Mouse (Mus musculus) spleen, embryonic (tissue): ENCODE data around the gene Kif24.

ENCODE experiments used
- CTCF ChIA-PET: fragments of 350-600 bp; sonication (Branson Sonifier 250); formaldehyde crosslinking; loops from one replicate; lab custom pipeline; 2022; lab: Charles Lee

The Kif24 gene

GRCm38 (mm10) chr4:41349199-41349591 is 115.5 kb downstream of the Kif24 start:
- CTCF ChIA-PET: no interaction called here

DNA sequence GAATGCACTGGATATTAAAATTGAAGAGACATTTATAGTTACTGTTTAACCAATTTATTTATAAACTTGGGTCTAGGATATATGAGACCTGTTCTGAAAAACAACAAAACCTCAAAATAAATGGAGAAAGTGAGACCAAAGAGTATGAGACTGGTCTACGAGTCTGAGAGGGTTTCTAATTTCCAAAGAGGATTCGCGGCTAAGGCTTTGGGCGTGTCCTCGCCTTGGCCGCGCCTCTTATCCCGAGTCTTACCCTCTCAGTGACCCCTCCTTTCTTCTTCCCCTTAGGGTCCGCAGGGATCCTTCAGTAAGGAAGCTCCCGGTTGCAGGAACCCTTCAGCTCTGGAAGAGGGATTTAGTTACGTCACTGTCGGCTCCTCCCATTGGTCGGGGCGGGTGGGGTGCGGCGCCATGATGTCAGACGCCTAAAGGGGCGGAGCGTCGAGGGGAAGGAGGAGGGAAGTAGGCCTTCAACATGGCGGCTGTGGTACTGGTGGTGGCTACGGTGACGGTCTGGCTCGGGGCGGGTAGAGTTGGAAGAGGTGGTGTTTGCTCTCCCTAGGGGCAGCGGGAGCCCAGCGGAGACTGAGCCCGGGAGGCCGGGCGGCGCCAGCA is 116.0 kb downstream of the Kif24 start, which contains the start of gene Ubap1:
Ubap1 (plus strand) TSS at position 413 of the 615 bp plus-strand sequence.
- CTCF ChIA-PET: no interaction called here

GRCm38 (mm10) chr4:41347839-41348238 is 116.8 kb downstream of the Kif24 start:
- CTCF ChIA-PET: interaction anchor here (0.6 to 0.8 kb wide), 3 partner anchors 45 to 214 kb away, joined by 4 to 6 read pairs (median 5); no protein-coding TSS in a partner anchor

GRCm38 (mm10) chr4:41346011-41346410 is 118.7 kb downstream of the Kif24 start:
- CTCF ChIA-PET: no interaction called here

DNA sequence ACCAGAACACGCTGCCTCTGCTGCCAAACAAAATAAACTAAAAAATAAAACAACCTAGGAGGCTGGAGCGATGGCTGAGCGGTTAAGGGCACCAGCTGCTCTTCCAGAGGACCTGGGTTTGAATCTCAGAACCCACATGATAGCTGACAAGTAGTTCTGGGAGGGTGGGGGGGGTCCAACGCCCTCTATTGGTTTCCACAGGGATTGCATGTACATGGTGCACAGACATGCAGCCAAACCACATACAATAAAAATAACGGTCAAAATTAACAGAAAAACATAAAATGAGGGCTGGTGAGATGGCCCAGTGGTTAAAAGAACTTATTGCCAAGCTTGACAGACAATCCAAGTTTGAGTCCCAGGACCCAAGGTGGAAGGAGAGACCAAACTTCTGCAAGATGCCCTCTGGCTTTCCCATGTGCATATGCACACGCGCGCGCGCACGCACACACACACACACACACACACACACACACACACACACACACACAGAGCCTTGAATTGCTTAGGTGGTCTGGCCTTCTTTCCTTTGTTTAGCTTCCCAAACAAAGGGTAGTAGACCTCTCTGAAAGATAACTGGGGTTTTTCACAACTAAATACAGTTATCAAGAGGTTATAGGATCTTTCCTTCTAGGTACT is 123.7 kb downstream of the Kif24 start:
- CTCF ChIA-PET: interaction anchor here (0.5 kb wide), 1 partner anchor 275 kb away, joined by 6 read pairs; no protein-coding TSS in a partner anchor
